Mouse (Mus musculus) midbrain, embryonic 16.5 days (tissue): ENCODE measurements at regions not wholly inside any gene's neighbourhood (a gene's known extent, or its start where the extent isn't known, plus 50 kb on each side); places are given as distances from the start of the nearest gene placed in this dataset.

Experiments used
- ATAC-seq: fragments of 200-750 bp; cut with Nextera tagmentation; 2 replicates; pipeline ENCODE4 v1.8.0; 2017; ENCODE audit warnings: moderate TSS enrichment
- H3K27ac ChIP-seq: fragments of 300-500 bp; sonication (generic); 2 replicates; pipeline ENCODE4 v1.5.1; 2014; ENCODE audit warnings: mild to moderate bottlenecking, low read length, mixed read lengths
- H3K27me3 ChIP-seq: fragments of 300-500 bp; sonication (generic); 2 replicates; pipeline ENCODE4 v1.6.1; 2014; ENCODE audit warnings: low read depth, low read length, mixed read lengths; ENCODE audit not compliant: control insufficient read depth, insufficient read depth
- H3K36me3 ChIP-seq: fragments of 300-500 bp; sonication (generic); 2 replicates; pipeline ENCODE4 v1.6.1; 2014; ENCODE audit warnings: mild to moderate bottlenecking, low read length, moderate library complexity, mixed read lengths; ENCODE audit not compliant: control insufficient read depth, insufficient read depth
- H3K4me1 ChIP-seq: fragments of 300-500 bp; sonication (generic); 2 replicates; pipeline ENCODE4 v1.6.1; 2014; ENCODE audit warnings: mild to moderate bottlenecking, low read length, mixed read lengths; ENCODE audit not compliant: control insufficient read depth, insufficient read depth
- H3K4me2 ChIP-seq: fragments of 300-500 bp; sonication (generic); 2 replicates; pipeline ENCODE4 v1.6.1; 2014; ENCODE audit warnings: mild to moderate bottlenecking, low read length, mixed read lengths
- H3K4me3 ChIP-seq: fragments of 300-500 bp; sonication (generic); 2 replicates; pipeline ENCODE4 v1.5.1; 2014; ENCODE audit warnings: low read depth, mild to moderate bottlenecking, low read length, moderate library complexity, mixed read lengths
- H3K9ac ChIP-seq: fragments of 300-500 bp; sonication (generic); 2 replicates; pipeline ENCODE4 v1.6.1; 2014; ENCODE audit warnings: low read depth, low read length, mixed read lengths
- H3K9me3 ChIP-seq: fragments of 300-500 bp; sonication (generic); replicated peaks from 2 replicates; pipeline ENCODE4 v1.6.1; 2014; ENCODE audit warnings: mild to moderate bottlenecking, low read length, mixed read lengths; ENCODE audit not compliant: control insufficient read depth, poor library complexity, severe bottlenecking
- WGBS: fragments of 180-500 bp; shearing (Covaris S2); extraction: QIAGEN DNeasy Blood & Tissue Kit; methylation state at CpG from one replicate; pipeline ENCODE4 v1.1.7; 2014; 5-methylcytosine and 5-hydroxymethylcytosine counted together

- Histone ChIP-seq H3K9ac (no peak overlapping the region), H3K4me2 (no peak overlapping the region), H3K9me3 (no peaks in the 10 kb centered on the region), H3K36me3 (no peaks in the 10 kb centered on the region), H3K4me1 (no peaks in the 10 kb centered on the region), H3K27me3 (no peaks in the 10 kb centered on the region), H3K27ac (no peak overlapping the region), H3K4me3 (no peak overlapping the region)
- WGBS = 89% methylated on average over 6 of the region's 6 CpGs
- no peak for ATAC-seq
Measured at GRCm38 (mm10) chr10:20891426-20891825, 60.9 kb upstream of the Ahi1 start.

- Histone ChIP-seq H3K9me3 (no peaks in the 10 kb centered on the region), H3K27me3 (no peaks in the 10 kb centered on the region), H3K4me1 (no peaks in the 10 kb centered on the region), H3K36me3 (no peaks in the 10 kb centered on the region), H3K27ac (no peak overlapping the region), H3K4me3 (no peak overlapping the region), H3K9ac (no peak overlapping the region), H3K4me2 (no peak overlapping the region)
- ATAC-seq = no peak
- WGBS = 92% methylated on average over 5 of the region's 5 CpGs
Measured at GRCm38 (mm10) chr10:20883618-20884017, 68.7 kb upstream of the Ahi1 start.

- Histone ChIP-seq H3K4me1 (no peaks in the 10 kb centered on the region), H3K9me3 (no peaks in the 10 kb centered on the region), H3K36me3 (no peaks in the 10 kb centered on the region), H3K4me3 (no peak overlapping the region), H3K4me2 (no peak overlapping the region), H3K27ac (no peak overlapping the region), H3K9ac (no peak overlapping the region), H3K27me3 (no peaks in the 10 kb centered on the region)
- 76% methylated on average over 8 of the region's 8 CpGs for WGBS
- ATAC-seq = no peak
Measured at GRCm38 (mm10) chr10:20882599-20882998, 69.7 kb upstream of the Ahi1 start.

GRCm38 (mm10) chr10:20880251-20880650 lies 72.1 kb upstream of the Ahi1 start:
- Histone ChIP-seq H3K27me3 (no peaks in the 10 kb centered on the region), H3K9ac (no peak overlapping the region), H3K27ac (no peak overlapping the region), H3K36me3 (no peaks in the 10 kb centered on the region), H3K4me3 (no peak overlapping the region), H3K4me1 (no peaks in the 10 kb centered on the region), H3K4me2 (no peak overlapping the region), H3K9me3 (no peaks in the 10 kb centered on the region)
- ATAC-seq = no peak
- 89% methylated on average over 4 of the region's 4 CpGs for WGBS

GRCm38 (mm10) chr10:20879482-20879881 lies 72.9 kb upstream of the Ahi1 start:
- no peak for ATAC-seq
- Histone ChIP-seq H3K36me3 (no peaks in the 10 kb centered on the region), H3K27ac (no peak overlapping the region), H3K4me2 (no peak overlapping the region), H3K4me3 (no peak overlapping the region), H3K9ac (no peak overlapping the region), H3K4me1 (no peaks in the 10 kb centered on the region), H3K27me3 (no peaks in the 10 kb centered on the region), H3K9me3 (no peaks in the 10 kb centered on the region)
- 84% methylated on average over 8 of the region's 8 CpGs for WGBS

- H3K9me3 ChIP-seq = no peaks in the 10 kb centered on the region
- no peaks in the 10 kb centered on the region for H3K27me3 ChIP-seq
- WGBS = 89% methylated on average over 12 of the region's 12 CpGs
- H3K4me2 ChIP-seq = no peak overlapping the region
- H3K4me3 ChIP-seq = no peak overlapping the region
- H3K36me3 ChIP-seq = no peaks in the 10 kb centered on the region
- no peak overlapping the region for H3K9ac ChIP-seq
- no peak overlapping the region for H3K27ac ChIP-seq
- no peak for ATAC-seq
- H3K4me1 ChIP-seq = no peaks in the 10 kb centered on the region
Measured at GRCm38 (mm10) chr10:20867076-20867475, 85.3 kb upstream of the Ahi1 start.

GRCm38 (mm10) chr10:20865031-20865430 lies 87.3 kb upstream of the Ahi1 start:
- WGBS = 87% methylated on average over 4 of the region's 4 CpGs
- no peaks in the 10 kb centered on the region; the same call in 1 of the 2 replicates for H3K9me3 ChIP-seq
- H3K27ac ChIP-seq = no peak overlapping the region
- no peaks in the 10 kb centered on the region for H3K36me3 ChIP-seq
- H3K4me3 ChIP-seq = no peak overlapping the region
- ATAC-seq = no peak
- no peaks in the 10 kb centered on the region for H3K27me3 ChIP-seq
- H3K9ac ChIP-seq = no peak overlapping the region
- no peak overlapping the region for H3K4me2 ChIP-seq
- no peaks in the 10 kb centered on the region for H3K4me1 ChIP-seq

- WGBS = 96% methylated on average over 4 of the region's 4 CpGs
- Histone ChIP-seq H3K4me3 (no peak overlapping the region), H3K36me3 (no peaks in the 10 kb centered on the region), H3K27ac (no peak overlapping the region), H3K9ac (no peak overlapping the region), H3K9me3 (no peaks in the 10 kb centered on the region; the same call in 1 of the 2 replicates), H3K27me3 (no peaks in the 10 kb centered on the region), H3K4me2 (no peak overlapping the region), H3K4me1 (peaks cover 9% of the 10 kb centered on the region)
- no peak for ATAC-seq
Measured at GRCm38 (mm10) chr10:20857413-20857812, 94.9 kb upstream of the Ahi1 start.

- Histone ChIP-seq H3K4me3 (0 out of 2 replicates have a peak overlapping the region, but pooled peaks have one; percentile 1), H3K4me2 (peak overlapping the region; percentile 41), H3K4me1 (peaks cover 9% of the 10 kb centered on the region), H3K27me3 (no peaks in the 10 kb centered on the region), H3K27ac (peak overlapping the region; percentile 67), H3K36me3 (no peaks in the 10 kb centered on the region), H3K9me3 (no peaks in the 10 kb centered on the region), H3K9ac (peak overlapping the region; percentile 2; the same call in 1 of the 2 replicates)
- ATAC-seq = peak; percentile 94
- WGBS = 19% methylated on average over 14 of the region's 14 CpGs
Measured at GRCm38 (mm10) chr10:20854621-20855363, 97.6 kb upstream of the Ahi1 start.
